Mouse (Mus musculus): ENCODE measurements around the gene Dag1.

- TF ChIP-seq EP300 (IDR thresholded peaks at IDR 0.05; ENCODE audit: insufficient read depth, low read depth, low read length) = no peak
- no peak for TF ChIP-seq POLR2A (IDR thresholded peaks at IDR 0.05; ENCODE audit: insufficient read depth, low read depth, low read length)
Measured at GRCm38 (mm10) chr9:108217406-108217805, 46.4 kb downstream of the Dag1 start.
